ENCODE assay signal across 8 mouse cellular contexts in genomic region chr9:90053852-90054251, GRCm38 (mm10). TPM values are rescaled to one million over a fixed set of nuclear protein-coding genes. Genes with fewer than 3 reads are reported as not detected.
DNase-seq lines count a peak whose midpoint lies in the region; ATAC-seq and TF ChIP-seq lines count a peak whose summit lies in the region.

Ctsh (plus strand) TSS chr9:90054152.

- H3K4me2 ChIP-seq in embryonic facial prominence, embryonic 12.5 days (replicated peaks) = peak within 1 kb of the TSS; percentile 90
- peak within 1 kb of the TSS; percentile 93 for H3K4me2 ChIP-seq in heart, embryonic 15.5 days
- peak within 1 kb of the TSS; percentile 69 for H3K4me2 ChIP-seq in neural tube, embryonic 13.5 days

- H3K27ac ChIP-seq in left cerebral cortex, adult 2 months = peak within 1 kb of the TSS; percentile 66
- H3K27ac ChIP-seq in embryonic facial prominence, embryonic 12.5 days = no peak within 1 kb of the TSS
- peak within 1 kb of the TSS; percentile 73 for H3K27ac ChIP-seq in heart, embryonic 15.5 days
- no peak within 1 kb of the TSS for H3K27ac ChIP-seq in neural tube, embryonic 13.5 days (replicated peaks)

- no peak for ATAC-seq in embryonic facial prominence, embryonic 12.5 days (ENCODE audit: insufficient number of reproducible peaks, insufficient read depth, low FRiP score, low TSS enrichment)
- ATAC-seq in heart, embryonic 15.5 days (replicated peaks; ENCODE audit: insufficient number of reproducible peaks, insufficient read depth, low FRiP score, low read depth) = no peak
- no peak for ATAC-seq in neural tube, embryonic 13.5 days (ENCODE audit: low read depth)

- peak within 1 kb of the TSS; percentile 40; the same call in 1 of the 2 replicates for H3K9ac ChIP-seq in embryonic facial prominence, embryonic 12.5 days
- peak within 1 kb of the TSS; percentile 71 for H3K9ac ChIP-seq in heart, embryonic 15.5 days
- peak within 1 kb of the TSS; percentile 65 for H3K9ac ChIP-seq in neural tube, embryonic 13.5 days

- 78% methylated on average over 2 of the region's 2 CpGs for whole genome bisulfite sequencing in embryonic facial prominence, embryonic 12.5 days
- 75% methylated on average over 2 of the region's 2 CpGs for WGBS in heart, embryonic 15.5 days
- 84% methylated on average over 2 of the region's 2 CpGs for WGBS in neural tube, embryonic 13.5 days

- no peaks in the 10 kb centered on the region for H3K36me3 ChIP-seq in embryonic facial prominence, embryonic 12.5 days
- H3K36me3 ChIP-seq in heart, embryonic 15.5 days = no peaks in the 10 kb centered on the region
- no peaks in the 10 kb centered on the region for H3K36me3 ChIP-seq in neural tube, embryonic 13.5 days

- no peaks in the 10 kb centered on the region for H3K4me1 ChIP-seq in embryonic facial prominence, embryonic 12.5 days
- H3K4me1 ChIP-seq in heart, embryonic 15.5 days (replicated peaks) = peaks cover 3% of the 10 kb centered on the region; the same call in 1 of the 2 replicates
- H3K4me1 ChIP-seq in neural tube, embryonic 13.5 days (replicated peaks) = peaks cover 11% of the 10 kb centered on the region

- H3K27me3 ChIP-seq in embryonic facial prominence, embryonic 12.5 days = peaks cover 3% of the 10 kb centered on the region; the same call in 1 of the 2 replicates
- no peaks in the 10 kb centered on the region for H3K27me3 ChIP-seq in heart, embryonic 15.5 days
- peaks cover 16% of the 10 kb centered on the region for H3K27me3 ChIP-seq in neural tube, embryonic 13.5 days

- no peaks in the 10 kb centered on the region for H3K9me3 ChIP-seq in embryonic facial prominence, embryonic 12.5 days
- H3K9me3 ChIP-seq in heart, embryonic 15.5 days (replicated peaks) = no peaks in the 10 kb centered on the region
- no peaks in the 10 kb centered on the region for H3K9me3 ChIP-seq in neural tube, embryonic 13.5 days

- intact Hi-C loops in left cerebral cortex, adult 2 months (cut with DNase I) = no loop called here
- intact Hi-C loops in left cerebral cortex, postnatal 36 days (cut with DNase I) = no loop called here

- TF ChIP-seq CTCF in left cerebral cortex, adult 2 months (IDR thresholded peaks at IDR 0.05) = no peak

- peak within 1 kb of the TSS; percentile 41 for H3K4me3 ChIP-seq in left cerebral cortex, adult 2 months
- peak within 1 kb of the TSS; percentile 43 for H3K4me3 ChIP-seq in embryonic facial prominence, embryonic 12.5 days
- peak within 1 kb of the TSS; percentile 73 for H3K4me3 ChIP-seq in heart, embryonic 15.5 days
- H3K4me3 ChIP-seq in neural tube, embryonic 13.5 days = peak within 1 kb of the TSS; percentile 41

- DNase-seq in left cerebral cortex, adult 2 months (ENCODE audit: extremely low spot score in 1 of 2, low spot score in 2 of 2) = no peak
- DNase-seq in left cerebral cortex, adult 9 months (ENCODE audit: low spot score in 2 of 2) = no peak
- no peak for DNase-seq in left cerebral cortex, postnatal 36 days (ENCODE audit: low spot score in 2 of 2)
- DNase-seq in kidney, postnatal 10 days = no peak
- DNase-seq in frontal cortex, postnatal 36 days (ENCODE audit: low spot score in 2 of 2) = no peak

RNA-seq across cellular contexts. Expression of gene Ctsh, which starts in this region (rescaled TPM):
- total RNA-seq in left cerebral cortex, adult 2 months (2021) = 10 to 100 TPM; 14.1 to 18.9 TPM
- polyA plus RNA-seq in embryonic facial prominence, embryonic 12.5 days (2016; fragmentation: Nextera tagmentation; extraction: Ambion mirVana) = 13.4 and 14.6 TPM in 2 replicates
- 69.4 and 79.0 TPM in 2 replicates for polyA plus RNA-seq in heart, embryonic 15.5 days (2015; fragmentation: Nextera tagmentation; extraction: Ambion mirVana)
- 10 to 100 TPM; 13.1 to 17.8 TPM for total RNA-seq in left cerebral cortex, postnatal 36 days (2021)
- polyA plus RNA-seq in neural tube, embryonic 13.5 days (2015; fragmentation: Nextera tagmentation; extraction: Ambion mirVana) = 29.5 and 34.0 TPM in 2 replicates

Comparison
In these comparisons a context has a peak if more than half of its experiments do, and no peak if none do; other contexts are left out.
1. H3K27ac ChIP-seq: peak in left cerebral cortex, adult 2 months (single experiment) and heart, embryonic 15.5 days (single experiment); none in embryonic facial prominence, embryonic 12.5 days (single experiment) and neural tube, embryonic 13.5 days (single experiment).
2. Peak in every context shown above with its lines, with median percentiles within 50 percentile points of each other: H3K4me3 ChIP-seq, H3K4me2 ChIP-seq and H3K9ac ChIP-seq.